Mouse (Mus musculus) brain, embryonic 14.5 days (tissue): ENCODE data around the gene Atp5j2.

Experiments
- CTCF ChIP-seq: fragments of 200-500 bp; IDR thresholded peaks from 2 replicates; pipeline ENCODE4 v1.5.1; 2012; ENCODE audit warnings: inconsistent platforms, mild to moderate bottlenecking, moderate library complexity, borderline replicate concordance; ENCODE audit not compliant: insufficient read depth, insufficient read length; ENCODE audit errors: extremely low read depth
- POLR2A ChIP-seq: fragments of 200-500 bp; IDR thresholded peaks from 2 replicates; pipeline ENCODE4 v1.6.1; 2012; ENCODE audit warnings: mild to moderate bottlenecking, inconsistent platforms, borderline replicate concordance; ENCODE audit not compliant: poor library complexity, insufficient read depth, insufficient read length, severe bottlenecking; ENCODE audit errors: extremely low read depth

GRCm38 (mm10) chr5:145140611-145141010 is 51.3 kb downstream of the Atp5j2 start:
- TF ChIP-seq CTCF (no peak), POLR2A (no peak)
